Mouse (Mus musculus) thymus, postnatal 14 days (tissue): ENCODE data around the gene Ube2j2.

ENCODE experiments used
- DNase-seq: peaks from one replicate; pipeline ENCODE4 v3.0.0; 2021

Gene Ube2j2

GRCm38 (mm10) chr4:155964396-155964795, 20.8 kb downstream of the Ube2j2 start:
- DNase-seq: no peak

GRCm38 (mm10) chr4:155969043-155969653, 25.5 kb downstream of the Ube2j2 start:
- DNase-seq: no peak

GRCm38 (mm10) chr4:155970286-155970685, 26.7 kb downstream of the Ube2j2 start:
- no peak for DNase-seq

- no peak for DNase-seq
Observed at GRCm38 (mm10) chr4:155972651-155973050, 29.0 kb downstream of the Ube2j2 start.

GRCm38 (mm10) chr4:155973239-155973638, 29.6 kb downstream of the Ube2j2 start:
- DNase-seq: no peak

GRCm38 (mm10) chr4:155981436-155982082, 37.9 kb downstream of the Ube2j2 start:
- DNase-seq: no peak

GRCm38 (mm10) chr4:155983788-155984187, 40.2 kb downstream of the Ube2j2 start:
- no peak for DNase-seq

- no peak for DNase-seq
Observed at GRCm38 (mm10) chr4:155991211-155991907, 47.7 kb downstream of the Ube2j2 start.

- DNase-seq: no peak
Observed at GRCm38 (mm10) chr4:155991908-155992230, 48.2 kb downstream of the Ube2j2 start.

- DNase-seq: peak; percentile 88
Observed at GRCm38 (mm10) chr4:155992241-155992905, 48.7 kb downstream of the Ube2j2 start, which contains the start of the genes B3galt6 and Sdf4. Gene B3galt6, minus strand, starts transcription at chr4:155992649. Gene Sdf4, plus strand, starts transcription at chr4:155992872.

DNA sequence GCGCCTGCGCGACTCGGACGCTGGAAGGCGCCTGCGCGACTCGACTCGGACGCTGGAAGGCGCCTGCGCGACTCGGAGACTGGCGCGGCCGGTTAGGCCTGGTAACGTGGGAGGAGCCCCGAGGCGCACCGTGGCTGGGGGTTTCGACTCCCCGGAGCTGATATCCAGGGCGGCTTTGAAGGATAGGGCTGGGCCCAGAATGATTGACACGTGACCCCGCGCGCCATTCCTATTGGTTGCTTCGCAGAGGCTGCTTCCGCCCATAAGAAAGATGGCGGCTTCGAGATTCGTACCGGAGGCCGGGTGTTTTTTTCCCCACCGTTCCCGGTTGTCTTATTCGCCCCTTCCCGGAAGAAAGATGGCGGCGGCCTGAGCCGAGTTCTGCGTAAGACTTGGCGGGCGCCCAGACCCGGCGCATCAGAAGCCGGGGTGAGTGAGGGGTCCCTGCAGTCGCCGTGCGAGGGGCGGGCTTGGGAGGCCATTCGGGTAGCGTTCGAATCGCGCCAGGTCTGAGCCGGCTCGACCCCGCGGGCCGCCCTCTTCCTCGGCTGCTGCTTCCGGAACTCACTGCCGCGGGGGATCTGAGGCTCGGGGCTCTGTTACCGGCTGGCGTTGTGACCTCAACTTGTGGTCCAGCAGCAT, 49.4 kb downstream of the Ube2j2 start:
- peak; percentile 97 for DNase-seq

DNA sequence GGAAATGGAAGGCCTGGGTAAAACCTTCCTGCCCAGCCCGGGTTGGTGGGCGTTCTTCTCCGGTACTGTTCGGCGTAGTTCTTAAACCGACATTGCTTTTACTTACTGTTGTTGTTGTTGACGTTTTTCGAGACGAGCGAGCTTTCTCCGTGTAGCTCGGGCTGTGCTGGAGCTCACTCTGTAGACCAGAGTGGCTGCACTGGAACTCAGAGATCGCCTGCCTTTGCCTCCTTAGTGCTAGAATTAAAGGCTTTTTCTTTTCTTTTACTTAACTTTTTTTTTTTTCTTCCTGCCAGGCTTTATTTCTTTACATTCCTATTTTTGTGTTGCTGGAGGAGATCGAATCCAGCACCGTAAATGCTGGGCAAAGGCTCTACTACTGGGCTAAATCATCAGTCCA, 50.0 kb downstream of the Ube2j2 start:
- DNase-seq: no peak

GRCm38 (mm10) chr4:156004109-156004508, 60.5 kb downstream of the Ube2j2 start:
- no peak for DNase-seq

DNA sequence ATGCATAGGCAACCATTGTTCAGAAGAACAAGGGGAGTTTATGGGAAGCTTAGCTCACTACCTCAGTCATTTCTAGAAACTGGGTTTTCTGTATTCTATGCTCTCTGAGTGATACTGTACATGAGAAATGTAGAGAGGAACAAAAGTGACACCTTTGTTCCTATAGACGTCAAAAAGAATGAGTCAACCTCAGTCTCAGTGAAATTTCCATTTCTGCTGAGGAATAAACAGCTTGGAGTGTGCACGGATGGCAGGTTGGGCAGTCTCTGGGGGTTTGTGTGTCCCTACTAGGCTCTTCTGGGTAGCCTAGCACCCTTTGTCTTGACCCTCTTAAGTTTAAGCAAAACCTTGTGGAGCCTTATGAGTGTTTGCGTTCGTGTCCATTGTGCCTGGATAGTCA, 64.7 kb downstream of the Ube2j2 start:
- DNase-seq: no peak
